Mouse (Mus musculus): ENCODE data around the gene Klf4.

The Klf4 gene

GRCm38 (mm10) chr4:55532407-55533195 lies at the start of gene Klf4:
Klf4 (minus strand) TSS chr4:55532466.
- DNase-seq (ENCODE audit: low read depth, low spot score), result peak; percentile 91

- DNase-seq (ENCODE audit: low read depth, low spot score), result no peak
These were observed 39.2 kb upstream of the Klf4 start for GRCm38 (mm10) chr4:55571432-55571831.

GRCm38 (mm10) chr4:55567986-55568385 lies 35.7 kb upstream of the Klf4 start:
- DNase-seq (ENCODE audit: low read depth, low spot score), result no peak

GRCm38 (mm10) chr4:55567575-55567974 lies 35.3 kb upstream of the Klf4 start:
- no peak for DNase-seq (ENCODE audit: low read depth, low spot score)

GRCm38 (mm10) chr4:55564317-55564716 lies 32.1 kb upstream of the Klf4 start:
- no peak for DNase-seq (ENCODE audit: low read depth, low spot score)

GRCm38 (mm10) chr4:55563050-55563449 lies 30.8 kb upstream of the Klf4 start:
- DNase-seq (ENCODE audit: low read depth, low spot score), result no peak

- peak; percentile 27 for DNase-seq (ENCODE audit: low read depth, low spot score)
These were observed 29.8 kb upstream of the Klf4 start for GRCm38 (mm10) chr4:55562062-55562461.

GRCm38 (mm10) chr4:55546869-55547268 lies 14.6 kb upstream of the Klf4 start:
- DNase-seq (ENCODE audit: low read depth, low spot score), result no peak

- no peak for DNase-seq (ENCODE audit: low read depth, low spot score)
These were observed 10.5 kb upstream of the Klf4 start for GRCm38 (mm10) chr4:55542753-55543152.

- no peak for DNase-seq (ENCODE audit: low read depth, low spot score)
These were observed 9.4 kb upstream of the Klf4 start for GRCm38 (mm10) chr4:55541654-55542053.

GRCm38 (mm10) chr4:55541221-55541620 lies 9.0 kb upstream of the Klf4 start:
- DNase-seq (ENCODE audit: low read depth, low spot score), result no peak

GRCm38 (mm10) chr4:55535012-55535411 lies 2.7 kb upstream of the Klf4 start:
- DNase-seq (ENCODE audit: low read depth, low spot score), result no peak

GRCm38 (mm10) chr4:55534510-55534909 lies 2.2 kb upstream of the Klf4 start:
- no peak for DNase-seq (ENCODE audit: low read depth, low spot score)

GRCm38 (mm10) chr4:55533803-55534254 lies 1.6 kb upstream of the Klf4 start:
- no peak for DNase-seq (ENCODE audit: low read depth, low spot score)

GRCm38 (mm10) chr4:55533196-55533802 lies 1.0 kb upstream of the Klf4 start:
- no peak for DNase-seq (ENCODE audit: low read depth, low spot score)

GRCm38 (mm10) chr4:55531856-55532406 lies 335 bp downstream of the Klf4 start:
- no peak for DNase-seq (ENCODE audit: low read depth, low spot score)

- DNase-seq (ENCODE audit: low read depth, low spot score), result no peak
These were observed 990 bp downstream of the Klf4 start for GRCm38 (mm10) chr4:55531096-55531855.

- DNase-seq (ENCODE audit: low read depth, low spot score), result no peak
These were observed 1.6 kb downstream of the Klf4 start for GRCm38 (mm10) chr4:55530731-55531095.

GRCm38 (mm10) chr4:55530236-55530635 lies 2.0 kb downstream of the Klf4 start:
- DNase-seq (ENCODE audit: low read depth, low spot score), result peak; percentile 53

- DNase-seq (ENCODE audit: low read depth, low spot score), result no peak
These were observed 3.9 kb downstream of the Klf4 start for GRCm38 (mm10) chr4:55528404-55528803.

- DNase-seq (ENCODE audit: low read depth, low spot score), result no peak
These were observed 4.3 kb downstream of the Klf4 start for GRCm38 (mm10) chr4:55527931-55528330.

All from retina, postnatal 7 days (tissue).